Mouse (Mus musculus) spleen, postnatal 36 days (tissue): ENCODE data around the gene Supt7l.

Experiments
- DNase-seq, 2 experiments: peaks; one replicate each; pipeline ENCODE4 v3.0.0; 2022; ENCODE audit warnings: low spot score in 2 of 2, mixed read lengths in 1 of 2

Supt7l gene

GRCm38 (mm10) chr5:31492031-31492430 lies 35.6 kb downstream of the Supt7l start:
- no peak for DNase-seq

DNA sequence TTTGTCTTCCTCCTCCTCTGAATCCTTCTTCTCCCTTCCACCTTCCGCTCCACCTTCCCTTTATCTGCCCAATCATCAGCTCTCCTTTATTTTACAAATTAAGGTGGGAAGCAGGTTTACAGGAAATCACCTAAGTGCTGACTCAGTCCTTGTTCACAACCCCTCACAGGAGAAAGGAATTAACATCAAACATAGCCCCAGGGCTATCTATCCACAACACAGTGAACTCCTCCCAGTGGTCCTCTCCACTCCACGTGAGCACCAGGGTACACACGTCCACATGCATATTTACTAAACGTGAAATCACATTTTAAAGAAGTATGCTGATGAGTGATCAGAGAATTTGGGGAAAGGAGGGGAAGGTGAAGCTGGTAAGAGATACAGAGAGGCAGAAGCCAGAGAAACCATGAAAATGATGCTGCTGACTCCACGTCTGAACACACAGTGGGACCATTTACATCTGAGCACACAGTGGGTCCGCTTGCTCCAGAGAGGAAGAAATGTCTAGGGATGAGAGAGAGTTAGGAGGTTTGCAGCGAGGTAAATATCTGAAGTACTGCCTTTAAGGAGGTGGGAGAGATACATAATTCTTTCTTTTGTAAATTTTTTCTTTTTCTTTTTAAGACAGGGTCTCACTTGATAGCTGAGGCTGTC lies 38.4 kb downstream of the Supt7l start:
- no peak for DNase-seq

GRCm38 (mm10) chr5:31487889-31488288 lies 39.7 kb downstream of the Supt7l start:
- peak in 1 of 2 experiments; percentile 33 for DNase-seq

- DNase-seq: no peak
Observed at GRCm38 (mm10) chr5:31485440-31485839, 42.2 kb downstream of the Supt7l start, which contains the start of gene 4930548H24Rik. Gene 4930548H24Rik, plus strand, starts transcription at chr5:31485740.

GRCm38 (mm10) chr5:31480536-31480935 lies 47.1 kb downstream of the Supt7l start:
- no peak for DNase-seq

- peak in 1 of 2 experiments; percentile 42 for DNase-seq
Observed at GRCm38 (mm10) chr5:31470334-31470733, 57.3 kb downstream of the Supt7l start.

- no peak for DNase-seq
Observed at GRCm38 (mm10) chr5:31469711-31470110, 57.9 kb downstream of the Supt7l start.

DNA sequence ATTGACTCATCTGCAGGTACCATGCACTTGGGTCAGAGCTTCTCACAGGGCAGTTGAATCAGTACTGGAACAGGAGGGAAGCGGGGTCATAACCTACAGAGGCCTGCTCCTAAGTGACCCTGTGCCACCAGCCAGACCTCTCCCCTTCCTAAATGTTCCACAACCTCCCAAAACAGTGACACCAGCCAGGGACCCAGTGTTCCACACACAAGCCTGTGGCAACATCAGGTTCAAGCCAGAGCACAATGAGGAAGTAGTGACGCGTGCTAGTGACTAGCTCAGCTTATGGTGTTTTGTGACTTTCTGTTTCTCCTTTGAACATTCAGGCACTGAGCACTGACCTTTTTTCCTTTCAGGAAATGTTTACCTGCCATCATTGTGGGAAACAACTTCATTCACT lies 59.8 kb downstream of the Supt7l start:
- DNase-seq: peak in 1 of 2 experiments; percentile 8
